Mouse (Mus musculus) T-helper 2 cell (primary cell): ENCODE measurements around the gene Otub2.

Source experiments
- in situ Hi-C: fragments of 300-600 bp; cut with MboI, MseI; formaldehyde crosslinking; loops from one replicate; pipeline ENCODE4 v1.15.1; 2025; ENCODE audit warnings: high pct_unique_total_duplicates

Gene Otub2

DNA sequence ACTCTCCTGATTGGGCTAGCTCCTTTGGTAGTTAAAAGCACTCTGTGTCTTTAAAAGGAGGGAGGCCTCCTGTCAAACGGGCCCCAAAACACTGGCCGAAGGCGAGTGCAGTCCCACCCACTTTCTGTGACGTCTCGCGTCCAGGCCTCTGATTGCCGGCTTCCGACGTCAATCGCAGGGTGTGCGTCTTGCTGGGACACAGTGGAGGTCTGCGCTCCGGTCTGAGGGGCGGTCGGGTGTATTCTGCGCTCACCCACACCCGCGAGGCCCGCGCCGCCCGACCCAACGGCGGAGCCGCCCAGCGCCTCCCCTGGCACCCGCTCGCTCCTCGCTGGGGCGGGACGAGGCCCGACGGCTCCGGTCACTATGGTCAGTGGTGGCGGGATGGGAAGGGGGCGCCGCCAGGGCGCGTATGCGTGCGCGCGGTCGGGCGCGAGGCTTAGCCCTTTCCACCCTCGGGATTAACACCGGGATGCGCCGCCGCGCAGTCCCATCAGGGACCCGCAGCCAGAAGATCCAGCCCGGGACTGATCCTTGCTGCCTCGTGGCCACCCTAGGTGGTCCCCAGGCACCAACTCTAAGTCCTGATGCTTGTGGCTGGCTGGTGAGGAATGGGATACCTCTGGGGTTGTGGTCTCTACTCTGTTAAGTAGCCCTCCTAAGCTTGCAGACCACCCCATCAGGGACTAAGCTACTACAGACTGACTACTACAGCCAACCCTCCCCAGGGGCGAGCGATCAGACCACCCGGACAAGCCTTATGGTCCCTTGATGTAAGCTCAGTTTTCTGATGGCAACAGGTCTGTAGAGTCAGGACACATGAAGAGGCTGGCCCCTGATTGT is at the start of gene Otub2:
Gene Otub2 (plus strand): TSS at position 178 of the 843 bp plus-strand sequence.
- in situ Hi-C loops = no loop called here

DNA sequence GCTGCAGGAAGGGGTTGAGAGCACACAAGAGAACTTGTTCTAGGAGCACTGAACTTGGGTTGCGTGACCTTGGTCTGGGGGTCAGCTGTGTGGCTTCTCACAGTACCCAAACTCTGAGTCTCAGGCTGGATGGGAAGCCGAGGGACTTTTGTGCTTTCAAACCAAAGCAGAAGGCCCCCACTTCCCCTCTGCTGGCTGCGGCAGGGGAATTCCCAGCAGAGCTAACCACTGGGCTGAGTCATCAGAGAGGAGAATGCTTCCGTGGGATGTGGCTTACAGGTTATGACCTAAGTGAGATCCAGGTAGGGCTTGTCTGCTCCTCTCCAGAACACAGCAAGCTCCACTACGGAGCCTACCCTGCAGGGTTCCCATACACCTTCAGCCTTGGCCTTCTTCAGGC is 47.3 kb upstream of the Otub2 start:
- in situ Hi-C loops = no loop called here

DNA sequence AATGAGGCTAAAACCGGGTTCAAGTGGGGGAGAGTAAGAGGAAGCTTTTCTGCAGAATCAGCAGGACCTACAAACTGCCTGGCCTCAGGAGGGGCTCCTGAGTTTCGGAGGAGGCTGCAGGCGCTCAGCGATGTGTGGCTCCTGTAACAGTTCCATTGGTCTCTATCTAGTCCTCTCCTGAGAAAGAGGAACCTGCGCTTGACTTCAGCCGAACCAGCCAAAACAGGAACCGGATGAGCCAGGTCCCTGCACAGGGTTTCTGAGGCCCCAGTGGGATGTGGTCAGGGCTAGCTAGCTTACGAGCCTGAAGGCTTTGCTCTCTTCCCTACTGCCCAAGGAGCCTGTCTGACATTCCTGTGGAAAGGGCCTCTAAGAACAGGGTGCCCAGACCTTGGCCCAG is 45.0 kb upstream of the Otub2 start:
- in situ Hi-C loops = no loop called here

DNA sequence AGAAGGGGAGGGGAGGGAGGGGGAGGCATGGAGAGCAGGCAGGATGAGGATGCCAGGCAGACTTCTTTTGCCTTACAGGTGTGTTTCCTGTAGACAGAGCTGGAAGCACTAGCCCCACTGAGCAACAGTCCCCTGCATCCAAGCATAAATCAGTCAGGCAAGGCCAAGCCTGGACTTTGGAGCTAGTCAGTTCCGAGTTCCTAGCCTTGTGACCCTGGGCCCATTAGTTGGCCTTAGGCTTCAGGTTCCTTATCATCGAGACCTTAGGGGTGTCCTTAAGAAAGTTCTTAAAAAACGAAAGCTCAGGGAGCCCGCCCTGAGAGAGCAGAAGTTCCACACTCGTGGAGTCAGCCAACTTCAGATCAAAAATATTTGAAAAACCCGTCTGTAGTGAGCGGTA is 43.5 kb upstream of the Otub2 start:
- in situ Hi-C loops = no loop called here

DNA sequence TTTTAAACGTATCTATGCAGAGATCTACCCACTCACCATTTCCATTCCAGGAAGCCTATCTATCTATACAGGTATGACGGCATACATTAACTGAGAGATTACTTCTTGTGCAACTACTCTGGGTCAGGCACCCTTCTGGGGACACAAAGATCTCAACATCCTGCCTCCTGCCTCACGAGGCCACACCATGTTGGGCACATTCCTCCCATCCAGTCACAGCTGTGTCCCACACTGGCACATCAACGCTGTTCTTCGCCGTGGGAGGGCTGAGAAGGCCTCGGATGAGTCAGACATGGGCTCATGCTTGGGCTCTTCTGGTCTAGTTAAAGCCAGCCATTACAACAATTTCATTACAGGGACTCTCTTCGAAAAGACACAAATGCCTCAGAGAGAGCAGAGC is 41.5 kb upstream of the Otub2 start:
- in situ Hi-C loops = no loop called here

DNA sequence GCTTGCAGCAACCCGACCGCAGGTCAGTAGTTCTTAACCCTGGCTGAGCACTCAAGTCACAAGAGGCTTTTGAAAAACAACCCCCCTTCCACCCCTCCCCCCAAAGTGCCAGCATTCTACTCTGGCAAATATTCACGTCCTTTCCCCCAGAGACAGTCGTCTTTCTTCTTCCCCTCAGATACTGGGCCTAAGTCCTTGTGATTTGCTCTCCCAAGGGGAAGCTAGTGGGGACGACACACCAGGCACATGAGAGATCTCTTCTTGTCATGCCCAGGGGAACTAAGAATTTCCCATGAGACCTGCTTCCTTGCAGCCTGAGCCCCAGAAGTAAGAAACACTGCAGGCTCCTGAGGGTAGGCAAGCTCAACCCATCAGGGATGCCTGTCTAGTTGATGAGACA is 41.1 kb upstream of the Otub2 start:
- in situ Hi-C loops = no loop called here

DNA sequence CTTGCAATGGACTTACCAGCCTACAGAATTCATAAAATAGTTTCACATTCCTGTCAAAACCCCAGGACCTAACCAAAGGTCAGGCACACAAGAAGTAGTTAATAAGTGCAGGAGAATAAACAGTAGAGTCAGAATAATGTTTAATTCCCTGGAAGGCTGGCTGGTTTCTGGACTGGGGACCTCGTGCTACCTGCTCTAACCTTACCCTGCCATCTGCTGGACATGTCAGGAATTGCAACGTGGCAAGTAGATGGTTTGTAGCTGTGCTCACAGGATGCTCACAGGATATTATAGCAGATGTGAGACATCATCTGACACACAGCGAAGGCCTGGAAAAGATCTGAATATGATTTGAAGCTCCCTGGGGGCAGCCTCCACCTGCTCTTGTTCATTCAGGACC is 40.0 kb upstream of the Otub2 start:
- in situ Hi-C loops = no loop called here

DNA sequence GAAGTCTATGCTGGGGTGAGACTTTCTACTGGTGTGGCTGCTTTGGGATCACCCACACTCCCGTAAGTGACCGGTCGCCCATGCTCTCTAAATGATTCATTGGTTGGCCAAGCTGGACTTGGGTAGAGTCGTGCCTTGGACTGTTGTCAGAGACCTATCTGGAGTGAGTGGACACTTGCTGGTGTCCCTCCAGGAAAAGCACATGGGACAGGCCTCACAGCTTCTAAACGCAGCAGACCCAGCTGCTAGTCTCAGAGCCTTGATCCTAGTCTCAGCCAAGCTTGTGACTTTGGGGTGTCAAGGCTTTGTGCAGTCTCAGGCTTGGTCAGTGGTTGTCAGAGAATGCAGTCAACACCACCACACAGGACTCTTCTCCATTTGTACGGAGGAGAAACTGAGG is 35.7 kb upstream of the Otub2 start:
- in situ Hi-C loops = no loop called here

DNA sequence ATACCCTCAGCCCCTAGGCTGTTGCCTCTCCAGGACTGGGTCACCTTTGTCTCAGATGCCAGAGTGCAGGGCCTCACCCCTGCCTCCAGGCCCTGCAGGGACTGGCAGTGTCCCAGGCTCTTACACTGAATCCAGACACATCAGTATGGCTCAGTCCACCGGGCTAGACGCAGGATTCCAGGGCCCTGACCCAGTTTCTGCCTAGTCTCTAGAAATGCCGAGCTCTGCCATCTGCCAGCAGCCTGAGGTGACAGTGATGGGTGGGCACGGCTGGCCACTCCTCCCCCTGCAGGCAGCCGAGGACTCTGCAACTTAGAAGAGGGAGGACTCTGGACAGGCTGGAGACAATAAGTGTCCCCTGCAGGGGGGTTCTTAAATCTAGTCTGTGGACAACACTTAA is 34.9 kb upstream of the Otub2 start:
- in situ Hi-C loops = no loop called here

DNA sequence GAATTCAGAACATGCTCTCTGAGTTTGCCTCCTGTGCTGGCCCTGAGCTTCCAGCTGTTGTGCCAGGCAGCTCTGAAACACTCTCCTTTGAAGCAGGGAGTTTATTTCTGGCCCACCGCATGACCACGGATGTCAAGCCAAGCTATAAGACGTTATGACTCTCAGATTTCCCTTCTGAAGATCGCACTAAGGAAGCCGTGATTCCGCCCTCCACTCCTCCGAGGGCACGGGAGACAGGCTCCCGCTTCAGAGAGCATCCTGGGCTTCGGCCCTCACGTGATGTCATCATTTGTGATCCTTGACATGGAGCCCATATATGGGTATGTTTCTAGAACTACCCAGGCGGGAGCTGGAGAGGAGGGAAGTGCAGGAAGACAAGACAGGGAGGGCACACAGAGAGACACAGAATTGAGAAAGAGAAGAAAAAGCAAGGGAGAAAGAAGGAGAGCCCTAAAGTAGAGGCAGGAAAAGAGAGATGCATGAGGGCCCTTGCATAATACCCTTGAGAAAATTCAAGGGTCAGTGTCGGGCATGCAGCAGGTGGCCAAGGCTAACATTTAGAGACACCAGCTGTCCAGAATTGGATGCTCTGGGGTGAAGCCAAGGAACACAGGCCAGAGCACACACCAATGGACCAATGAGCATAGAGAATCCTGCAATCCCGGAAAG is 32.6 kb upstream of the Otub2 start, which contains the start of gene Asb2:
Gene Asb2 (minus strand): TSS at position 256 of the 669 bp plus-strand sequence.
- in situ Hi-C loops = no loop called here

DNA sequence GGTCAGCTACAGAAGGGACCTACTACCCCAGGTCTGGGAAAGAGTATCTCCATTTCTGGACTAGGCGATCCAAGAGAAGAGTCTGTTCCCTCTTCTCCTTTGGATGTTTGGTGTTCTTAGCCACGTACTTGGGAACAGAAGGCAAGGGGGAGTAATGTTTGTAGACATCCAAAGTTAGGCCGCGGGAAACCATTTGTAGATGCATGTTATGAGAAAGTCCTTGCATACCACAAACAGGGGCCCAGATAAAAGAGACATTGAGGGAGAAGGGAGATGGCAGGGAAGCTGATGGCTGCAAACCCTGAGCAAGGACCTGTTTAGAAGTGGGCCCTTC is 32.1 kb upstream of the Otub2 start:
- in situ Hi-C loops = no loop called here

DNA sequence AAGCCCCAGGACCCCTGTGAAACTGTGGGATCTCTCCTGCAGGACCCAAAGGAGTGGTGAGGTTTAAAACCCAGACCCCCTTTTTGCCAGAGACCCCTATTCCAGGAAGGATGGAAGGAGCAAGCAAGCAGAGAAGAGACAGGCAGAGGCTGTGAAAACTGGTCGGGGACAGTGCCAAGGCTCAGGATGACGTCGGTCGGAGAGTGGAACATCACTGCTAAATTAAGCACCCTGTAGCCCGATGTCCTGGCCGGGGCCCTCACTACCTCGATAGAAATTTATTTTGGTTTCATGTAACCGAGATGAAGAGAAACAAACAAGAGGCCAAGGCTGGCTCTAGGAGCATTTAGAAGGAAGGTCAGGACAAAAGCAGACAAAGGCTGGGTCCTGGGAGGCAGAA is 30.3 kb upstream of the Otub2 start:
- in situ Hi-C loops = no loop called here

DNA sequence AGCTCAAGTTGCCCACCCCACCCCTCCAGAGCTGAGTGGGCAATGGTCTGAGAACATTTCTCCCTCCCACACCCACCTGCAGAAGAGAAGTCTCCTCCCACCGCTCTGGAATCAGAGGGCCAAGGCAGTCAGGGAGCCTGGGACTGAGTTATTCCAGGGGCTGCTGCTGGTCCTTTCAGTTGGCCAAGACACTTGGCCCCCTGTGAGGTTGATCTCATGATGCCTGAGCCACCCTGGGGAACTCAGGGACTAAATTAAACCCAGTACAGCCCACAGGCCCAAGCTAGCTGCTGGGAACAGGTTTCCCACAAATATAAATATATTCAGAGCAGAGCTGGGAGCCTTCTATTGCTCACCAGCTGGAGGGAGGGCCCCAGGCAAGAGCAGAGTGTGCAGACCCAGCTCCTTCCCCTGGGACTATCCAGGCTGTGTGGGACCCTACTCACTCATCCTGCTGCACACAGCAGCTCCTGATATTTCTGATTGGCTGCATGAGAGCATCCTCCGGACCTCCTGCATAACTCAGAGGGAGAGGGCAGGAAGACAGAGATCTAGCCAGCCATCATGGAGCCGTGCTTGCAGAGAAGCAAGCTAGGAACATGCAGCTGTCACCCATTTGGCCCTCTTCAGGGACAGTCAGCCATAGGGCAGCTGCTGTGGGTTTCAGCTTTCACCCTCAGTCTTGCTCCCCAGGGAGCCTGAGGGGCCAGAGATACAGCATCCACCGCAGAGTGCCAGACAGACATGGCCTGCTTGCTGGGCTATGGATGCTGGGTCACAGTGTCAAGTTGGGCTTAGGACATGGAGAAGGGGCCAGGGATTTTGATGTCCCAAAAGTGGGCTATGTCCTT is 29.3 kb upstream of the Otub2 start:
- in situ Hi-C loops = no loop called here

DNA sequence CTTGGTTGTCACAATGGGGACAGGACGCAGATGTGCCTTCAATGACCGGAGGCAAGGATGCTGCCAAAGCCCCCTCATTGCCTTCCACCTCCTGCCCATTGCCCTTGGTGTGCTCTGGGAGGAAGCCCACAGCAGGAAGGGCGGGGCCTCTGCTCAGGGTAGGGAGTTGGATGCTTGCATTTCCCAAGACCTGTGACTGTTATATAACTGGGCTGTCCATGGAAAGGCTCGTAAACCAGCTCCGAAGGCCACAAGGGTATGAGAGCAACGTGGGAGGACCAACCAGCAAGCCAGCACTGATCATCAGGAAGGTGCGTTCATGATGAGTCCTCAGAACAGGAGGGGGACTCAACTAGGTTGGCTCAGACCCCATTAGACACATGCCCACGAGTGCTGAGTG is 27.7 kb upstream of the Otub2 start:
- in situ Hi-C loops = loop anchor here (5.0 to 10.0 kb wide), 2 partner anchors 34 to 216 kb away; no protein-coding TSS in a partner anchor

DNA sequence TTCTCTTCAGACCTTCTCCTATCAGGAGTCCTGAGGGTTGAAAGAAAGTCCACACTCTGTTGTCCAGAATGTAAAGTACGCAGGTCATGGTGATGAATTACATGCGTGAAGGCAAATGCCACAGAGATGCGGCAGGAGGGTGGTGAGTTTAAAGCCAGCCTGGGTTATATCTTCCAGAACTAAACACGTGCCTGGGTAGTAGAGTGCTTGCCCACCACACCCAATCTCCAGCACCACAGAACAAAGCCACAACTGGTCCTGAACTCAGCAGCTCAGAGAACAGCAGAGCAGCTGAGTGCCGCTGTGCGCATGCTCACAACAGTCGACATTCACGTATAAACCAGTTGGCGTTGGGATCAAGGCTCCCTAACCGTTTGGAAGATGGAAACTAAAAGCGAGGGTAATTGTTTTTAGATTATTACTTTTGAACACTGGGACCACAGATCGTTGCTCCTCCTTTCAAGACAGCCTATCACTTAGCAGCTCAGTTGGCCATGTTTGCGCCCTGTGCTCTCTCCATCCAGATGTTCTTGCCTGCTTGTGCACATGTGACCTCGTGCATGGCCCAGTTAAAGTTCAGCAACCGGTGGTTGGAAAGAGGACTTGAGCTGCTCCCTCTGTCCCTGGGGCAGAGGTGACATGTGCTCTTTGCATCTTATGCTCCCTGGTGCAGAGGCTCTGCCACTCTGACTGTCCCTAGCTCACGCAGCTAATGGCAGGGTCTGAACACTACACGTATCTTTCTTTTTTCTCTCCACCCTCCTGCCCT is 26.8 kb upstream of the Otub2 start:
- in situ Hi-C loops = loop anchor here (5.0 to 10.0 kb wide), 2 partner anchors 34 to 217 kb away; no protein-coding TSS in a partner anchor

DNA sequence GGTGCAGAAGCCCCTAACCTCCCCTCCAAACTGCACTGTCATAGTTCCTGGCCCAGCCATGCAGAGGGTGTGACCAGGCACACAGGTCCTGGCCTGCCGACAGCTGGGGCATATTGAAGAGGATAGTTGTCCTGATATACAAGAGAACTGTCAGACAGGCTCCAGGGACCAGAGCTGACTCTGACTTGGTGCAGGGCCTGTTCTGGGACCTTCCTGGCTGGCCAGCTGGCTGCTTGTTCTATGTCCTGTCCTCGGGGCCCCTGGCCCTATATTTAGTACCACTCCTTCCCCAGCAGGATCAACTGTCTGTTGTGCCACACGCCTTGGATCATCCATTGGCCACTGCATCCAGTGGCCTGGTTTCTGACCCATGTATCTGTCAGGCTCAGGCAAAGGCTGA is 26.1 kb upstream of the Otub2 start:
- in situ Hi-C loops = loop anchor here (5.0 to 10.0 kb wide), 2 partner anchors 35 to 218 kb away; no protein-coding TSS in a partner anchor

DNA sequence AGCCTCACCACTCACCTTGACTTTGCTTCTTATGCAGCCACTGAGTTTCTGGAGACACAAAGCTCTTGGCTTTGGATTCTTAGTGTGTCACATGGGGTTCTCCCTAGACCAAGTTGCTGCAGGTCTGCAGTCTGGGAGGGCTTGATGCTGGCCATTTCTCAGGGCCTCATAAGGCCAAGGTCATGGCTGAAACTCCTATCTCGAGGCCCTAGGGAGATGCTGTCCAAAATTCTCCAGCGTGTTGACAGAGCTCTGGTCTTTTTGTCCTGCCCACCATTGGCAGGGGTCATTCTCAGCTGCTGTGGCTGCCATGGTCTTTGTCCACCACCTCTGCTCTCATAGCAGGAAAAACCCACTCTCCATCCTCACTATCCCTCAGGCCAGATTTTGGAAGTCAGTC is 21.3 kb upstream of the Otub2 start:
- in situ Hi-C loops = loop anchor here (10.0 kb wide), 1 partner anchor 222 kb away; no protein-coding TSS in a partner anchor

DNA sequence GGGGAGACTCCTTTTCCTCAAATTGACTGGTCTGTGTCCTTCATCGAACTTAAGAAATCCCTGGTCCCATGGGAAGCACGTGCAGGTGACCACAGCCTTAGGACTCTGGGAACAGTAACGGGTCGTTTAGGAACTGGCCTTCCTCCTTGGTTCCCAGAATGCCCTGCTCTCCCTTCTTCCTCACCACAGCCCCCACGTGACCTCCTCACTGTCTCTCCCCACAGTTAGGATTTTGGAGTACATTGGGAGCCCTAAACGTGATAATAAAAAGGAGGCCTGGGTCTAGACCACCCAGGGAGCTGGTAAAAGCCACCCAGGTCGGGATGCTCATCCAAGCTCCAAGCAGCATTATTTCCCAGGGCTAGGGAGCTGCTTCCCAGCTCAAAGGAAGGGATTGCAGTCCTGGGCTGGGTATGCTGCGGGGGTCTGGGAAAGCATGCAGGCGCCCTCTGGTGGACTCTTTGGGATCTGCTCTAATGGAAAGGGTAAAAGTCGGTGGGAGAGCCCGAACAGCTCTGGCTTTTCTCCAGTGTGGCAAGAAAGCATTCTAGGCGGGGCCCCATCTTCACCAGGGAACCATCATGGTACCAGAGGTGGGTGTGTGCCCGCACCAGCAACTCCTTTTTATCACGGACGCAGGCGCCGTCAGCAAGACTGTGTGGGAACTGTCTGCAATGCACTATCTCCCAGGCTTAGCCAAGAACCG is 20.7 kb upstream of the Otub2 start:
- in situ Hi-C loops = loop anchor here (10.0 kb wide), 1 partner anchor 223 kb away; no protein-coding TSS in a partner anchor

DNA sequence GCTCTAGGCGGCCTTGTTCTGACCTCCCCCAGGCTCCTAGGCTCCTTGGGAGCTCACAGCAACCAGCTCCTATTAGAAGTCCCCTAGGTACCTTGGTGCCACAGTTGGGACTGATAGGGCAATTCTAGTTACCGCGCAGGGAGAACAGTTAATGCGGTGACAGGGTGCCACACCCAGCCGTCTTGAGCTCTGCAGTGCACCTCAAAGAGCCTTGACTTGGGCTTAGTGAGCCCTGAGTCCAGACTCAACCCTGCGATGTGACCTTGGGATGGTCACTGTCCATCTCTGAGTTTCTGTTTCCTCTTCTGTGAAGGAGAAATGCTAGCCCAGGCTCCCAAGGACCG is 20.2 kb upstream of the Otub2 start:
- in situ Hi-C loops = loop anchor here (10.0 kb wide), 1 partner anchor 223 kb away; no protein-coding TSS in a partner anchor

DNA sequence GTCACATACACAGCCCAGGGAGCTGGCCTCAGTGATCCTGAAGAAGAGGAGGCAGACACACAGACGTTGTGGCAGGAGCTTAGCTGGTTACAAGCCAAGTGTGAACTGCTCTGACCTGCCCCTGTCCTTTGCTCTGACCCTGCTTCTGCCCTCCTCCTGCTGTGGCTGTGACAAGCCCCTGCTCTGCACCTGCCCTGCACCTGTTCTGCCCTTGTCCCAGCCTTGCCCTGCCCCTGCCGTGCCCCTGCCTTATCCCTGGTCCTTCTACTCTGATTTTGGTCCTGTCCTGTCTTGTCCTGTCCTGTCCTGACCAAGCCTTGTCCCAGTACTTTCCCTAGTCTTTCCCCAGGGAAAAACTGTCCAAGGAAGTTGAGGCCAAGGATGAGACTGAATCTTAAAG is 19.7 kb upstream of the Otub2 start:
- in situ Hi-C loops = loop anchor here (10.0 kb wide), 1 partner anchor 224 kb away; no protein-coding TSS in a partner anchor

DNA sequence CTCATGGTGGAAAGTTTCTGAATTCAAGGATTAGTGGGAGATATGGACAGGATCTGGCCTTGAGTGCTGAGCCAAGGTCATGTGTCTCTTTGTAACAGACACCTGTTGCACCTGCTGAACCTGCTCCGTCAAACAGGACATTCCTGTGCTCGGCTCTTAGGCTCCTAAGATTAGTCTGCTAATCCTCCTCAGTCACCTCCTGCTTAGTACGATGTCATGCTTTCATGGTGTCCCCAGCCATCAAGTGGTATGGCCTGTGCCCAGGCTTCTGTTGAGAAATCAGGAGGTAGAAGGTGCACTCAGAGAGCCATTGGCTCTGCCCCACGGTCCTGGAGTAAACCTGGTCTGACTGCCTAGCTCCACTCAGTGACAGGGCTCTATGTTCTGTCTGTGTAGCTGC is 17.6 kb upstream of the Otub2 start:
- in situ Hi-C loops = no loop called here
